Mouse (Mus musculus): ENCODE measurements at regions not wholly inside any gene's neighbourhood (a gene's known extent, or its start where the extent isn't known, plus 50 kb on each side); places are given as distances from the start of the nearest gene placed in this dataset.

- no peak for DNase-seq (ENCODE audit: low spot score)
Observed at GRCm38 (mm10) chr10:8020113-8020512, 64.1 kb upstream of the Tab2 start.

GRCm38 (mm10) chr10:8018229-8019026 is 62.4 kb upstream of the Tab2 start:
- no peak for DNase-seq (ENCODE audit: low spot score)

GRCm38 (mm10) chr10:8016741-8017140 is 60.7 kb upstream of the Tab2 start:
- DNase-seq (ENCODE audit: low spot score), result no peak

GRCm38 (mm10) chr10:8011744-8012143 is 55.7 kb upstream of the Tab2 start:
- no peak for DNase-seq (ENCODE audit: low spot score)

DNA sequence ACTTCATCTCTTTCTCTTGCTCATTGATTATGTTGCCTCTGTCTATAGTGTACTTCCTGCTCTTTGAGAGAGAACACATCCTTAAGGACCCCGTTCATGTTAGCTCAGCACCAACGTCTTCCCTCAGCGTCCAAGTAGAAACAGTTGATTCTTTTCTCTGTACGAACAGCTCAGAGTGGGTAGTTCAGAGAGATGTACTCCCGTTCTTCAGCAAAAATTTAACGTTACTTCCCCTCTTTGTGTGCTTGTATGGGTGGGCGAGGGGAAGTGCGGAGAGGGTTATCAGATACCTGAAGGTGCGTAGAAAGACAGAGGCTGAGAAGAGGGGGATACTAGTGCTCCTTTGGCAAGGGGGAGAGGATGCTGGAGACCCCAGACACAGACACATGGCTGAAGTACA is 55.1 kb upstream of the Tab2 start:
- DNase-seq (ENCODE audit: low spot score), result no peak

- no peak for DNase-seq (ENCODE audit: low spot score)
Observed at GRCm38 (mm10) chr10:8009855-8010254, 53.8 kb upstream of the Tab2 start.

- no peak for DNase-seq (ENCODE audit: low spot score)
Observed at GRCm38 (mm10) chr10:8007990-8008368, 51.9 kb upstream of the Tab2 start.

- DNase-seq (ENCODE audit: low spot score), result no peak
Observed at GRCm38 (mm10) chr10:8007286-8007989, 51.4 kb upstream of the Tab2 start.

All from urinary bladder, postnatal 25 days (tissue).